Mouse (Mus musculus) megakaryocyte, adult 5-6 weeks (primary cell): ENCODE data around the gene Zdhhc14. TPM values are rescaled to one million over a fixed set of nuclear protein-coding genes. Genes with fewer than 3 reads are reported as not detected.

Source experiments
- ATAC-seq: 2 replicates; pipeline ENCODE4 v1.8.0; 2016; ENCODE audit warnings: mild to moderate bottlenecking, inconsistent platforms; ENCODE audit not compliant: poor library complexity, severe bottlenecking
- total RNA-seq, 2 experiments: library from RNA; stranded (forward) in 1 of 2; stranded (reverse) in 1 of 2; fragments of 153-499, 151-499 nt in 1 of 2; fragments of 221-1000, 200-1000 nt in 1 of 2; gene quantifications; 2 replicates each; pipeline versions ENCODE4 v1.2.3 to v1.2.4; 2015 to 2017

Gene Zdhhc14
- total RNA-seq, 2 experiments from 2014 or later = 0.87 to 1.4 TPM

GRCm38 (mm10) chr17:5551136-5551535 lies 58.8 kb downstream of the Zdhhc14 start:
- ATAC-seq = no peak

GRCm38 (mm10) chr17:5552036-5552760 lies 59.8 kb downstream of the Zdhhc14 start:
- ATAC-seq = no peak

- ATAC-seq = no peak
Measured at GRCm38 (mm10) chr17:5553556-5553955, 61.2 kb downstream of the Zdhhc14 start.

GRCm38 (mm10) chr17:5554573-5554972 lies 62.2 kb downstream of the Zdhhc14 start:
- no peak for ATAC-seq

- ATAC-seq = no peak
Measured at GRCm38 (mm10) chr17:5556568-5556967, 64.2 kb downstream of the Zdhhc14 start.

GRCm38 (mm10) chr17:5560212-5560611 lies 67.9 kb downstream of the Zdhhc14 start:
- ATAC-seq = no peak

GRCm38 (mm10) chr17:5563108-5563507 lies 70.8 kb downstream of the Zdhhc14 start:
- ATAC-seq = no peak

GRCm38 (mm10) chr17:5566006-5566405 lies 73.6 kb downstream of the Zdhhc14 start:
- ATAC-seq = no peak

GRCm38 (mm10) chr17:5567943-5568342 lies 75.6 kb downstream of the Zdhhc14 start:
- no peak for ATAC-seq

- ATAC-seq = peak; percentile 51; the same call in 1 of the 2 replicates
Measured at GRCm38 (mm10) chr17:5569131-5570030, 77.0 kb downstream of the Zdhhc14 start.

- no peak for ATAC-seq
Measured at GRCm38 (mm10) chr17:5572096-5572730, 79.9 kb downstream of the Zdhhc14 start.

- ATAC-seq = no peak
Measured at GRCm38 (mm10) chr17:5572745-5573420, 80.5 kb downstream of the Zdhhc14 start.

- peak; percentile 68 for ATAC-seq
Measured at GRCm38 (mm10) chr17:5574672-5575071, 82.3 kb downstream of the Zdhhc14 start.

GRCm38 (mm10) chr17:5575518-5575917 lies 83.2 kb downstream of the Zdhhc14 start:
- ATAC-seq = no peak

GRCm38 (mm10) chr17:5582232-5582631 lies 89.9 kb downstream of the Zdhhc14 start:
- ATAC-seq = no peak

- no peak for ATAC-seq
Measured at GRCm38 (mm10) chr17:5582937-5583336, 90.6 kb downstream of the Zdhhc14 start.

GRCm38 (mm10) chr17:5583472-5584145 lies 91.3 kb downstream of the Zdhhc14 start:
- no peak for ATAC-seq

GRCm38 (mm10) chr17:5591604-5592209 lies 99.3 kb downstream of the Zdhhc14 start:
- no peak for ATAC-seq

- no peak for ATAC-seq
Measured at GRCm38 (mm10) chr17:5593071-5593470, 100.7 kb downstream of the Zdhhc14 start.

GRCm38 (mm10) chr17:5595068-5595467 lies 102.7 kb downstream of the Zdhhc14 start:
- no peak for ATAC-seq
